Mouse (Mus musculus) induced T-regulatory cell, adult 2 months (primary cell): ENCODE measurements around the gene Col28a1.
A peak's percentile ranks its signal among the peaks of the same experiment; 100 is the strongest.

Source experiments
- DNase-seq: peaks from one replicate; pipeline ENCODE4 v3.0.0-alpha.2; 2012; ENCODE audit warnings: low read depth

Gene Col28a1

GRCm38 (mm10) chr6:8192517-8192916 is at the start of gene Col28a1:
Gene Col28a1, minus strand, starts transcription at chr6:8192617.
- no peak for DNase-seq

GRCm38 (mm10) chr6:8228596-8228995 is 36.2 kb upstream of the Col28a1 start:
- no peak for DNase-seq

- no peak for DNase-seq
These were observed 34.6 kb upstream of the Col28a1 start for GRCm38 (mm10) chr6:8227035-8227434.

- DNase-seq: peak; percentile 11
These were observed 18.2 kb upstream of the Col28a1 start for GRCm38 (mm10) chr6:8210661-8211060.

GRCm38 (mm10) chr6:8209866-8210186 is 17.4 kb upstream of the Col28a1 start:
- DNase-seq: no peak

- peak; percentile 94 for DNase-seq
These were observed 16.8 kb upstream of the Col28a1 start, which contains the start of gene Mios for GRCm38 (mm10) chr6:8209047-8209865. Gene Mios, plus strand, starts transcription at chr6:8209222.

GRCm38 (mm10) chr6:8189917-8190316 is 2.5 kb downstream of the Col28a1 start:
- DNase-seq: no peak

GRCm38 (mm10) chr6:8188599-8189233 is 3.7 kb downstream of the Col28a1 start:
- DNase-seq: peak; percentile 8

- DNase-seq: no peak
These were observed 13.9 kb downstream of the Col28a1 start for GRCm38 (mm10) chr6:8178397-8178941.

- DNase-seq: no peak
These were observed 16.3 kb downstream of the Col28a1 start for GRCm38 (mm10) chr6:8176116-8176515.

GRCm38 (mm10) chr6:8175346-8175745 is 17.1 kb downstream of the Col28a1 start:
- DNase-seq: no peak

- DNase-seq: no peak
These were observed 18.4 kb downstream of the Col28a1 start for GRCm38 (mm10) chr6:8174062-8174461.

- DNase-seq: no peak
These were observed 20.3 kb downstream of the Col28a1 start for GRCm38 (mm10) chr6:8172101-8172500.

- DNase-seq: no peak
These were observed 27.7 kb downstream of the Col28a1 start for GRCm38 (mm10) chr6:8164741-8165140.

GRCm38 (mm10) chr6:8160001-8160400 is 32.4 kb downstream of the Col28a1 start:
- DNase-seq: no peak

GRCm38 (mm10) chr6:8157121-8157520 is 35.3 kb downstream of the Col28a1 start:
- no peak for DNase-seq

- no peak for DNase-seq
These were observed 39.7 kb downstream of the Col28a1 start for GRCm38 (mm10) chr6:8152551-8153361.

GRCm38 (mm10) chr6:8148916-8149315 is 43.5 kb downstream of the Col28a1 start:
- DNase-seq: no peak

GRCm38 (mm10) chr6:8141881-8142280 is 50.5 kb downstream of the Col28a1 start:
- DNase-seq: peak; percentile 34

GRCm38 (mm10) chr6:8130149-8130548 is 62.3 kb downstream of the Col28a1 start:
- no peak for DNase-seq

GRCm38 (mm10) chr6:8128164-8128563 is 64.3 kb downstream of the Col28a1 start:
- no peak for DNase-seq

- DNase-seq: no peak
These were observed 65.9 kb downstream of the Col28a1 start for GRCm38 (mm10) chr6:8126545-8126944.
